Mouse (Mus musculus) layer of hippocampus, adult 11-12 months (tissue): ENCODE measurements around the gene Map3k20.

Experiments used
- DNase-seq: peaks from one replicate; pipeline ENCODE4 v3.0.0; 2022; ENCODE audit warnings: low spot score

The Map3k20 gene

DNA sequence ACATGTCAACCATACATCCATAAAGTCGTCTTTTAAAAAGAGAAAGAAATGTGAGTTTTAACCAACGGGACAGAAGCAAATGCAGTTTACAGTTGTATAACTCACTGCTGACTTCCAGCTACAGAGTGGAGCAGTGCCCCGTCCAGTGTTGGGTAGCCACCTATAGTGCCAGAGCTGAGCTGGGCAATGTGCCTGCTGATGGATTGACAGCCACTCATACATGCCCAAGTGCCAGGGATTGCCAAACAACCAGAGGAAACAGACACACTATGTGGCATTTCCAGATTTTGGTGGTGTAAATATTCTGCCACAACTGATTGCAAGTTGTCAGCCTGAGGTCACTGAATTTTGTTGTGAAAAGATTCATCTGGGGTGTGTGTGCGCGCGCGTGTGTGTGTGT is 139.2 kb downstream of the Map3k20 start:
- DNase-seq, result no peak

GRCm38 (mm10) chr2:72426776-72427175 is 141.3 kb downstream of the Map3k20 start:
- DNase-seq, result peak; percentile 23

DNA sequence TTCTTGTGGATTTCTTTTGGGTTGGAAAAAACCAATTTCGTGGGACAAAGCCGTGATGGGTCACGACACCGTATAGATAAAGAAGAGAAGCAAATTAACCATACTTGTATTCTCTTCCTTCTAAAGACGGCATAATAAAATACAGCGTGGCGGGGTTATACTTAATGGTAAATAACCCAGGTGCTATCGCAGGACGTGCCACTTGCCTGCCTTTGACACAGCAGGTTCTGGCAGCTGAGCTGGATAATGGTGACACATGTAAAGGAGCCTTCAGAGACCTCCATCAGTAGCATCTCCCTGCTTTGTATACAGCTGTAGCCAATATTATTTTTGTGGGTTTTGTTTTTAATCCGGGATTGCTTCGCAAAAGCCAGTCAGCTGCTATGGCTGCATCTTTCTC is 141.9 kb downstream of the Map3k20 start:
- DNase-seq, result no peak

DNA sequence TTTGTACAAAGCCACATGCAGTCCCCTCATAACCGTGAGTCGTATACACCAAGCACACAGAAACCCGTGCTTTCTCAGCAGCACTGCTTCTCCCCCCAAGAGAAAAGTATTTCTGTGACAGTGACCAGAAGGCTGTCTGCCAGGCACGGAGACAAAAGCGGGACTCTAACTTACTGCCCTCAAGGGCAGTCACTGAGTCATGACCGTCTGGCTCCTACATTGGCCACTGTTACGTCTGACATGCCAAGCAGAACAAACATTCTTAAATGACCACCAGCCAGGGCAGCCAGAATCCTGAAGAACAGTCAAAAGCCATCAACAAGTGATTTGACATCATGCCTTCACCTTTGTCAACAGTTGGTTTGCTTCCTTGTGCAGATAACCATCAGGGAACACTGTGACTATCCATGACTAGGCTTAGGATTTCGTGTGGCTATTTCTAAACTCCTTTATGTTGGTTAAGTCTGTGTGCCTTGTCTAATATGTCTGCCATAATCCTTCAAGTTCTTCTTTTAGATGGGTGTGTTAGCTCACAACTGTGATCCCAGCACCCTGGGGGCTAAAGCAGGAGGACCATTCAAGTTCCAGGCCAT is 153.6 kb downstream of the Map3k20 start:
- DNase-seq, result no peak

DNA sequence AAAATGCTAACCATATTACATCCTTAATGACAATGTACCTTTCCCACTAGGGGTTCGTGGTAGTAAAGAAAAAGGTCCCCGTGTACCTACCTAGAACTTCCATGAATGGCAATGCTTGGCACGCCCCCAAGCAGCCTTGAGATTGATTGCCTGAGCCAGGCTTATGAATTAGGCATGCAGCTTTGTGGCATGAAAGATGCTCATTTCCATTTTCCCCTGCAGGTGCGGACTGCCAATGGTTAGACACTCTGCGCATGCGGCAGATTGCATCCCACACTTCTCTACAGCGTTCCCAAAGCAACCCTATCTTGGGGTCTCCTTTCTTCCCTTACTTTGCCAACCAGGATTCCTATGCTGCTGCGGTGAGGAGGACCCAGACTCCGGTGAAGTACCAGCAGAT is 155.6 kb downstream of the Map3k20 start:
- DNase-seq, result no peak

GRCm38 (mm10) chr2:72442825-72443224 is 157.4 kb downstream of the Map3k20 start:
- DNase-seq, result no peak

- DNase-seq, result no peak
These were observed 158.5 kb downstream of the Map3k20 start for GRCm38 (mm10) chr2:72443960-72444359.

- no peak for DNase-seq
These were observed 160.7 kb downstream of the Map3k20 start for GRCm38 (mm10) chr2:72446106-72446505.

GRCm38 (mm10) chr2:72446615-72447014 is 161.2 kb downstream of the Map3k20 start:
- no peak for DNase-seq

GRCm38 (mm10) chr2:72453563-72453962 is 168.1 kb downstream of the Map3k20 start:
- DNase-seq, result no peak

DNA sequence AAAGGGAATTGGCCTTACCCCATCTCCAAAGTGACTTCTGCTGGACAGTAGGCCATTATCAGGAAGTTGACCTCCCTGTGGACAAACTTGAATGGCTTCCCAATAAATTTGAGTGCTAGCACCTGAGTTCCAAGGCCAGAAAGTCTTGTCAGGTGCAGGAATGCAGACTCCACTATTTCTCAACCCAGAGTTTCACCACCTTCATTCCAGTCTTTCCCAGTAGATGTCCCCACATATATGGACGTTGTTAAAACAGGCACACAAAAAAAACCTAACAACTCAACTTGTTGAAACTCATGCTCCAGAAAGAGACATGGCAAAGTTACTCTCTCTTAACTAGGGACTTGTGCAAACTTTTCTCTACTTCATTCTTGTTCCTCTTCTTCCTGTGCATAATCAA is 170.8 kb downstream of the Map3k20 start:
- DNase-seq, result no peak

DNA sequence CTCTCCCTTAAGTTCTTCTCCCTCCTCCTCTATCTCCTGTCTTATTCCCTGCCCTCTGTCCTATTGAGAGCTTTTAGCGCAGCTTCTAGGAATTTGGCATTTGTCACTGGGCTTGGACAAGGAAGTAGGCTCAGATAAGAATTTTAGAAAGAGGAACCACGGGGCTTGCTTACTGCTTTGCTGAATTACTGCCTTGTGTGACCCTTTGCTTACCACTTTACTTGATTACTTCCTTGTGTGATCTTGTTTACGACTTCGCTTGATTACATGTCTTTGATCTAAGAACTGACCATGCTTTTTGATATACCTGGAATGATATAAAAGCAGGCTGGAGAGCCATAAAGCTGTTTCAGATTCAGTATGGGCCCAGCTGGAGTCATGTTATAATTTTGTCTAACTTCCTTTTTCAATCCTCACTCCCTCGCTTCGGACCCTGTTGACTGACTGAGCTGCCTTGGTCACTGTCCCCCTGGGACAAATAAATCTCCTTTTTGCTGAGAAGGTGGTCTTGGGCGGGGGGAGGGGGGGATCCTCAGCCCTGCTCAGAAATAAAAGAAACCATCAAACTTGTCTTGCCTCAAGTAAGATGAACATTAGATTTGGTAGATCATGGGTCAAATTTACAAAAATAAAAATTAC is 179.1 kb downstream of the Map3k20 start:
- DNase-seq, result no peak

DNA sequence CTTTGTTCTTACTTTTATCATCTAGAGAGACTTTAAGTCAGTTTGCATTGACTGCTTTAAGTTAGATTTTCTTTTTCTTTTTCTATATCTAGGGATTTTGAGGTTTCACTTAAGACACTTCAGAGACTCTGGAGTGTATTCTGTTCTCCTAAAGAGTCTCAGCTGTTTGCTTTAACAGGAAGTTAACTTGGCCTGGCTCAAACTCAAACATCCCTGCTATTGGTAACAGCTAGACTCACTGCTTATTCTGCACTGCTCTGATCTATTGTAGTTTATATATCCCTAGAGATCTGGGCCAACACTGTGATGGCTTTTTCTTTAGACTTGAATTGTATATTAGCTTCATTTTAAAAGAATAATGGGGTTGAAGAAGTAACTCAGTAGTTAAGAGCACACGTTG is 182.2 kb downstream of the Map3k20 start:
- DNase-seq, result no peak

DNA sequence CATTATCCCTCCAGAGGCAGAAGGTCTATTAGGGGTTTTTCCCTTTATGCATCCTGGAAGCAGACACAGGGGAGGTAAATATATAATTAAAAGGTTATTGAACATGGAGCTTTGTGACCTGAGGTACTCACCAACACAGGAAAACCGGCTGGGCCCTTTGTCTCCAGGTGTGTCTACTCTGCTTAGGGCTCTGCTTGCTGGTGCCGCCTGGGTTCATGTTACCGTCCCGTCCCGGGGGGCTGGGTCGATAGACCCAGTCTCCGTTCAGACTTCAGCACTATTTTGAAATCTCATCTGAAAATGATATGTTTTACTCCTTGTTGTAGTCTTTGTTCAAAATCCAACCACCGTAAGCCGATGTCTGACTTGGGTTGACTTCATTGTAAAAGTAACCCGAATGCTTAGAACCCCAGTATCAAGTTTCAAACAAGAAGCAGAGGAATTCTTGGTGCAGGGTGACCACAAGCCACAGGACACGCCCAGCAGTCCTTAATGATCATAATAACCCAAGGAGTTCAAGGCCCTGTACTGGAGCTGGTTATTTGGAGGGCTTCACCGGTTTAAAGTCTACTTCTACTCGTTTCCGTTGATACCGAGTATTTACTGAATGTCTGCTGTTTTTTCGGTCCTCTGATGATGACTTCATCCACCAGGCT is 186.1 kb downstream of the Map3k20 start:
- no peak for DNase-seq

DNA sequence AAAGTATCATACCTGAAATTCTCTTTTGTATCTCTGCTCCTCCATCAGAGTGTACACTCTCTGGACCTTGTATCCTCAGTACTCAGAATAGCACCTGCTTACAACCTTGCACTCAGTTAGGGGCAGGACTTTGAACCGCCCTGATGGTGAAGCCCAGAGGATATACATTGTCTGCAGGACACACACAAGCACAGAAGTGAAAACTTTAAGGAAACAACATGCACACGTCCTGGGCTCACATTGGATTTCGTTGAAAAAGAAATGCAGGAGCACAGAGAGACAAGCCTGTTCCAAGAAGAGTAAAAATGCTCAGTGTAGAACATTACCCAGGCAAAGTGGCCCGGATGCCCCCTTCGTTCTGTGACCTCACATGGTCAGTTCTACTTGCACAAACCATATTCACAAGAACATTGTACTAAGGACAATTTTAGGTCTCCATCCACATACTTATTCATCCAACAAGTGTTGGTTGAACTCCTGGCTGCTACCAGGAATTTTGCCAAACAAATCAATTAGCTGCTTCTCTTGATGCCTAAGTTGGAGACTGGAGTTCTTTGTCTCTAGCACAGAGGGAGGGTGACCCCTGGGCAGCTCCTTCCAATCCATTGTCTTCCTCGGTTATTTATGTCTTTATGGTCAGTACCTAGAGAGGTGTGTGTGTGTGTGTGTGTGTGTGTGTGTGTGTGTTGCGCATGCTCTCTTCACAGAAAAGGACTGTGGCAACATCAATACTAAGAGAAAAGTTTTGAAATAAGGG is 189.3 kb downstream of the Map3k20 start:
- no peak for DNase-seq

GRCm38 (mm10) chr2:72475423-72475796 is 190.0 kb downstream of the Map3k20 start:
- no peak for DNase-seq

DNA sequence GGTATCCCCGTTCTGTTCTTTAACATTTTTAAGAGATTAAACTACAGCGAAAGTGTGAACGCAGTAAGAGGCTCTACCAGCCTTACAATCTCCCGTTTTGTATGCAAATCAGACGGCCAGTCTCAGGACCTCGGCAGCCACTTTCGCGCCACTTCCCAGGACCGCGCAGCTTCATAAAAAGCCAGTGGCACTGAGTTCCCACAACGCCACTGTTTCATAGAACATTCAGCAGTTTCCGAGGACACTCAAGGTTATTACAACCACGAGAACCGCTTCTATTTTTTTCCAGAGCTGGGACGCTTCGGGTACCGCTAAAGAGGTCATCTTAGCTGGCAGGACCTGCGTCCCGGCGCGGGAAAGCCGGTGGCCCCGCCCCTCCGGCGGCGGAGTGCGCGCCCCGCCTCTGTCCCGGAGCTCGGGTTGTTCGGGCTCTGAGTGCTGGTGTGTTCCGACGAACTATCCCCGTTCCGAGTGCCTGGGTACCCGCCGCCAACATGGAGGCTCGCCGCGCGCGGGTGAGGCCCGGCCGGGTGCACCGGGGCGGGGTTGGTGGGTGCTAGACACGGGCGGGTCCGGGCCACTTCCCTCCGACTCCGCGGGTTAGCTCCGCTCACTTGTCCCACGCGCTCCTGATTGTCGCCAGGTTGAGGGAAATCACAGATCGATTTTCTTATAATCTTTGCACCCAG is 190.5 kb downstream of the Map3k20 start, which contains the start of gene Cdca7:
Gene Cdca7, plus strand, starts transcription at position 363 of the 689 bp plus-strand sequence.
- DNase-seq, result peak; percentile 52

GRCm38 (mm10) chr2:72476486-72477211 is 191.2 kb downstream of the Map3k20 start:
- DNase-seq, result no peak

- DNase-seq, result no peak
These were observed 191.8 kb downstream of the Map3k20 start for GRCm38 (mm10) chr2:72477221-72477620.

- no peak for DNase-seq
These were observed 192.7 kb downstream of the Map3k20 start for GRCm38 (mm10) chr2:72478176-72478575.

- no peak for DNase-seq
These were observed 193.5 kb downstream of the Map3k20 start for GRCm38 (mm10) chr2:72478921-72479320.

GRCm38 (mm10) chr2:72479818-72480217 is 194.4 kb downstream of the Map3k20 start:
- DNase-seq, result no peak
